Mouse (Mus musculus) limb, embryonic 14.5 days (tissue): ENCODE measurements around the gene Cars2. TPM values are rescaled to one million over a fixed set of nuclear protein-coding genes. Genes with fewer than 3 reads are reported as not detected.

Experiments
- ATAC-seq: fragments of 200-750 bp; cut with Nextera tagmentation; 2 replicates; pipeline ENCODE4 v1.8.0; 2017; ENCODE audit warnings: low read depth, moderate number of reproducible peaks, moderate TSS enrichment; ENCODE audit not compliant: low FRiP score
- DNase-seq: peaks from one replicate; pipeline ENCODE4 v3.0.0-alpha.2; 2015; ENCODE audit warnings: low spot score
- H3K27ac ChIP-seq: fragments of 300-500 bp; sonication (generic); replicated peaks from 2 replicates; pipeline ENCODE4 v1.5.1; 2014; ENCODE audit warnings: low read depth, mild to moderate bottlenecking, low read length, moderate library complexity, mixed read lengths
- H3K27me3 ChIP-seq: fragments of 300-500 bp; sonication (generic); 2 replicates; pipeline ENCODE4 v1.6.1; 2014; ENCODE audit warnings: low read length, mixed read lengths; ENCODE audit not compliant: control insufficient read depth, insufficient read depth
- H3K36me3 ChIP-seq: fragments of 300-500 bp; sonication (generic); 2 replicates; pipeline ENCODE4 v1.6.1; 2014; ENCODE audit warnings: mild to moderate bottlenecking, low read length, moderate library complexity, mixed read lengths; ENCODE audit not compliant: control insufficient read depth, insufficient read depth
- H3K4me1 ChIP-seq: fragments of 300-500 bp; sonication (generic); 2 replicates; pipeline ENCODE4 v1.6.1; 2014; ENCODE audit warnings: antibody characterized with exemption, low read length, mixed read lengths; ENCODE audit not compliant: control insufficient read depth, insufficient read depth
- H3K4me2 ChIP-seq: fragments of 300-500 bp; sonication (generic); replicated peaks from 2 replicates; pipeline ENCODE4 v1.6.1; 2014; ENCODE audit warnings: low read depth, mild to moderate bottlenecking, low read length, moderate library complexity; ENCODE audit not compliant: severe bottlenecking
- H3K4me3 ChIP-seq: fragments of 300-500 bp; sonication (generic); replicated peaks from 2 replicates; pipeline ENCODE4 v1.5.1; 2014; ENCODE audit warnings: low read length
- H3K9ac ChIP-seq: fragments of 300-500 bp; sonication (generic); 2 replicates; pipeline ENCODE4 v1.6.1; 2014; ENCODE audit warnings: mild to moderate bottlenecking, low read depth, low read length, moderate library complexity; ENCODE audit not compliant: severe bottlenecking
- H3K9me3 ChIP-seq: fragments of 300-500 bp; sonication (generic); 2 replicates; pipeline ENCODE4 v1.6.1; 2016; ENCODE audit warnings: low read length; ENCODE audit not compliant: control insufficient read depth
- POLR2A ChIP-seq: fragments of 200-500 bp; IDR thresholded peaks from 2 replicates; pipeline ENCODE4 v1.8.0; 2012; ENCODE audit warnings: inconsistent platforms, mild to moderate bottlenecking, moderate library complexity, borderline replicate concordance; ENCODE audit not compliant: insufficient read depth, insufficient read length; ENCODE audit errors: extremely low read depth
- WGBS: fragments of 180-500 bp; shearing (Covaris S2); extraction: QIAGEN DNeasy Blood & Tissue Kit; methylation state at CpG from one replicate; pipeline ENCODE4 v1.1.7; 2014; 5-methylcytosine and 5-hydroxymethylcytosine counted together
- polyA plus RNA-seq, 2 experiments: library from polyadenylated mRNA; depleted of rRNA in 1 of 2; stranded (reverse) in 1 of 2; unstranded in 1 of 2; fragments of >200 nt; fragmentation: Nextera tagmentation in 1 of 2; extraction: Ambion mirVana in 1 of 2; gene quantifications; 2 replicates each; pipeline versions ENCODE4 v1.2.1 to v1.2.3; 2012 to 2014

The Cars2 gene
- polyA plus RNA-seq, 2 experiments = 26.4 to 66.7 TPM

DNA sequence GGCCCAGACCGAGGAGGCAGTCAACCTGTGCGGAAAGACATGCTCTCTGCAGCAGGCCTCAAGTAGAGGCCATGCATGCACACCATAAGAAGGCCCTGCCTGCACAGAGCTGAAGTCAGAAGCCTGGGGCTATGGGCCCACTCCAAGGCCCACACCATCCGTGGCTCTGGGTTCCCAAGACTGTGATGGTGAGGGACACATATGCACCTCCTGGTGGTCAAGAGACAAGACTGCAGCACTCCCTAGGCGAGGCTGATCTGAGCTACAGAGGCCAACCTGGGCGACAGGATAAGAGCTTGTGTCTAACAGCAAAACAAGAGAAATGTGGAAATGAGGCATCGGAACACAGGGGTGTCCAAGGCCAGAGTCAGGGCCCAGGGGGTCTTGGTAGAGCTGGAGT lies 3.5 kb downstream of the Cars2 start:
- 56% methylated on average over 6 of the region's 6 CpGs for WGBS
- Histone ChIP-seq H3K27ac (no peak overlapping the region), H3K4me1 (peaks cover 9% of the 10 kb centered on the region), H3K4me2 (no peak overlapping the region), H3K27me3 (no peaks in the 10 kb centered on the region), H3K36me3 (peaks cover 21% of the 10 kb centered on the region), H3K4me3 (no peak overlapping the region), H3K9me3 (no peaks in the 10 kb centered on the region), H3K9ac (no peak overlapping the region)
- no peak for ATAC-seq
- TF ChIP-seq POLR2A = no peak
- DNase-seq = no peak

DNA sequence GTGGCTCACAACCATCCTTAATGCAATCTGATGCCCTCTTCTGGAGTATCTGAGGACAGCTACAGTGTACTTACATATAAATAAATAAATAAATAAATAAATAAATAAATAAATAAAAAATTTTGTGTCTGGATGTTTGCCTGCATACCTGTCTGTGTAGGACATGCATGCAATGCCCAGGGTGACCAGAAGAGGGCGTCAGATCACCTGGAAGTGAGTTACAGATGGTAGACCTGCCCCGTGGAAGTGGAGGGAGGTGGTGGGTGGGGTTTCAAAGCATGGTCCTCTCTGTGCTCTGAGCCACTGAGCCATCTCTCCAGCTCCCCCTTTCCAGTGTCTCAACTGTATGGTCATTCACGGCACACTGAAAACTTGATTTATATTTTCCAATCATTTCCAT lies 6.2 kb downstream of the Cars2 start:
- DNase-seq (peak; percentile 22), ATAC-seq (no peak)
- H3K4me2 ChIP-seq = no peak overlapping the region
- no peaks in the 10 kb centered on the region for H3K27me3 ChIP-seq
- no peak overlapping the region for H3K4me3 ChIP-seq
- 61% methylated on average over 3 of the region's 3 CpGs for WGBS
- no peak overlapping the region for H3K27ac ChIP-seq
- no peaks in the 10 kb centered on the region for H3K4me1 ChIP-seq
- no peak for TF ChIP-seq POLR2A
- peaks cover 45% of the 10 kb centered on the region for H3K36me3 ChIP-seq
- no peak overlapping the region for H3K9ac ChIP-seq
- H3K9me3 ChIP-seq = no peaks in the 10 kb centered on the region

- Histone ChIP-seq H3K9me3 (no peaks in the 10 kb centered on the region), H3K9ac (no peak overlapping the region), H3K4me3 (no peak overlapping the region), H3K36me3 (peaks cover 49% of the 10 kb centered on the region), H3K4me1 (no peaks in the 10 kb centered on the region), H3K4me2 (no peak overlapping the region), H3K27me3 (no peaks in the 10 kb centered on the region), H3K27ac (no peak overlapping the region)
- no peak for TF ChIP-seq POLR2A
- ATAC-seq (no peak), DNase-seq (no peak)
- 82% methylated on average over 4 of the region's 4 CpGs for WGBS
These were observed 7.7 kb downstream of the Cars2 start for GRCm38 (mm10) chr8:11542866-11543265.

- no peak for TF ChIP-seq POLR2A
- WGBS = 97% methylated on average over 12 of the region's 12 CpGs
- no peak overlapping the region for H3K9ac ChIP-seq
- no peak overlapping the region for H3K4me2 ChIP-seq
- H3K4me3 ChIP-seq = no peak overlapping the region
- no peaks in the 10 kb centered on the region for H3K9me3 ChIP-seq
- no peak overlapping the region for H3K27ac ChIP-seq
- ATAC-seq (no peak), DNase-seq (no peak)
- no peaks in the 10 kb centered on the region for H3K4me1 ChIP-seq
- H3K36me3 ChIP-seq = peaks cover 57% of the 10 kb centered on the region
- H3K27me3 ChIP-seq = no peaks in the 10 kb centered on the region
These were observed 8.6 kb downstream of the Cars2 start for GRCm38 (mm10) chr8:11542031-11542430.

DNA sequence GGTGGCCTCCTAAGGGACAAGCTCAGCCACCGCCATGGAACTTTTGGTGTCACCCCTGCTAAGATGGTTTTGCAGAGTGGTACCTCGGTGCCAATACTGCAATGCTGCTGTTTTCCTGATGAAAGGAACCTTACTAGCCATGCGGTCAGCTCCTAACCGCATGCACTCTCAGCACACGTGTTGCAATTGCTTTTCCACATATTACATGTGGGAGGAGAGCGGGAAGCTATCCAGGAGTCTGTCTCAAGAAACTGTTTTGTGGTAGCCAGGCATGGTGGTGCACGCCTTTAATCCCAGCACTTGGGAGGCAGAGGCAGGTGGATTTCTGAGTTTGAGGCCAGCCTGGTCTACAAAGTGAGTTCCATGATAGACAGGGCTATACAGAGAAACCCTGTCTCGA lies 10.4 kb downstream of the Cars2 start:
- 90% methylated on average over 8 of the region's 8 CpGs for WGBS

GRCm38 (mm10) chr8:11539049-11539448 lies 11.5 kb downstream of the Cars2 start:
- H3K36me3 ChIP-seq = peaks cover 57% of the 10 kb centered on the region
- H3K4me3 ChIP-seq = no peak overlapping the region
- H3K9me3 ChIP-seq = no peaks in the 10 kb centered on the region
- no peak for TF ChIP-seq POLR2A
- DNase-seq (no peak), ATAC-seq (no peak)
- H3K4me2 ChIP-seq = no peak overlapping the region
- 91% methylated on average over 4 of the region's 4 CpGs for WGBS
- no peaks in the 10 kb centered on the region for H3K27me3 ChIP-seq
- H3K27ac ChIP-seq = no peak overlapping the region
- no peaks in the 10 kb centered on the region for H3K4me1 ChIP-seq
- H3K9ac ChIP-seq = no peak overlapping the region

More for the DNA sequence above, 10.4 kb downstream of the Cars2 start:
- H3K27ac ChIP-seq = no peak overlapping the region
- no peaks in the 10 kb centered on the region for H3K4me1 ChIP-seq
- peaks cover 53% of the 10 kb centered on the region for H3K36me3 ChIP-seq
- no peaks in the 10 kb centered on the region for H3K9me3 ChIP-seq
- no peak overlapping the region for H3K4me2 ChIP-seq
- ATAC-seq (no peak), DNase-seq (no peak)
- TF ChIP-seq POLR2A = no peak
- H3K27me3 ChIP-seq = no peaks in the 10 kb centered on the region
- H3K9ac ChIP-seq = no peak overlapping the region
- no peak overlapping the region for H3K4me3 ChIP-seq
